Mouse (Mus musculus): ENCODE measurements around the gene Mdga1.

Gene Mdga1

DNA sequence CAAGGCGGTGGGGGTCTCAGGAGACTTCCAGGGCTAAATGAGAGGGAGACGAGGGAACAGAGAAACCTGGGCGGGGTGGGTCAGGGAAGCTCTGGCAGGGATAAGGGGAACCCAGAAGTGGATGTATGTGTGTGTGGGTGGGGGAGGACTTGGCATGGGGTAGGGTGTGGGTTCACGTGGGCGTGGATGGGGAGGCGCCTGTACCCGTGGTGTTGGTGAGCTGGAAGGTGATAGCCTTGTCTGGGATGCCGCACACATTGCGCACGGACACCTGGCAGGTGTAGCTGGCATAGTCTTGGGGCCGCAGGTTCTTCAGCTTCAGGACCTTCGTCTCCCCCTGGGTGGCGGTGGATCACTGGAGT, 120.5 kb downstream of the Mdga1 start:
- CTCF ChIA-PET = no interaction called here

DNA sequence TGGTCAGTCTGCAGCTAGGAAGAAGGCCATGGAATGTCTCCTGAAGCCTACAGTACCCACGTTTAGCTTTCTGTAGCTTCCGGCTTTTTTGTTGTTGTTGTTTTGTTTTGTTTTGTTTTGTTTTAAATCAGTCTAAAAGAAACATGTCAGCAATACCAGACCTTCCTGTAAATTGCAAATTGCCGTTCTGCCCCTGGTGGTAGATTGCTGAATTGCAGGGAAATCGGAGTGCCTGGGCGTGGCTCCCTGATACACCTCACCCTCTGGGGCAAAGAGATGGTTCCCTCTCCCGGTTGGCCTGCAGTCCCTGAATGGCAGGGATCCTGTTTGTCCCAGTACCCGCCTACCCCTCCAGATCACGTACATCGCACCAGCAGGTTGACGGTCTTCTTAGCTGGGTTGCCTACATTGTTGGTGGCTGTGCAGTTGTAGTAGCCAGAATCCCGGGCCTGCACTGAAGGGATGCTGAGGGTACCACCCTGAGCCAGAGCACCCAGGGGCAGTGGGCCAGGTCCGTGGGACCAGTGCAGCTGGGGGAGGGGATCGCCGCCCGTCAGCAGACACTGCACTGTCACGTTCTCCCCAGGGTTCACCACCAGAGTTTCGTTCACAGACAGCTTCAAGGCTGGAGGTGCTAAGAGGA, 121.0 kb downstream of the Mdga1 start:
- CTCF ChIA-PET = no interaction called here

DNA sequence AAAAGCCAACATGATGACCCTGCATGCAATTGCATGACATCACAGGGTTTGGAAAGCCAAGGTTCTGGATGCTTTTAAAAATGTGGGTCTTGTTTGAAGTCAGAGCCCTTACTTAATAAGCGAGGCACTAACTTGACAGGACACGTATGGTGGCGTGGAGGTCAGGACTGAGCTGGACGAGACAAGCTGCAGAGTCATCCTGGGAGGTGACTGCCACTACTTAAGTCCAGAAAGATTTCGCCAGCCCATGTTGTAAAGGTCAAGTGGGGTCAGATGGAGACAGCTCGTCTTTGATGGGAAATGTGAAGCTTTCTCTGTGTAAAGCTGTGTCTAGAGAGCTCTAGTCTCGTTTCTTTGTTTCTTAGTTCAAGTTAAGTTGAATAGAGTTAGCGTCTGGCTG, 122.6 kb downstream of the Mdga1 start:
- CTCF ChIA-PET = no interaction called here

DNA sequence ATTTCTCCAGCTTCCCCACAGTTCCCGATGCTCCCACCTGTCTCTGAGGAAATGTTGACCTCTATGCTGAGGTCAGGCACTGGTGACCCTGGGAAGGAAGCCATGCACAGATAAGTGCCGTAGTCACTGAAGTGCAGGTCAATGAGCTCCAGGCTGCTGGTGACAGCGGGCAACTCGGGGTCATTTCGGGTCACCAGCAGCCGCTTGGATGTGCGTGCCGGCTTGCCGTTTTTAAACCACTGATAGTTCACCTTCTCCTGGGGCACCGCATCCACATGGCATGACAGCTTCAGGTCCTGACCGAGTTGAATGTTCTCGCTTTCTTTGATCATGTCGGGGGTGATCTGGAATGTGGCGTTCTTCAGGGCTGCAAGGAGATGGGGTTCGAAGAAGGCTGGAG, 123.6 kb downstream of the Mdga1 start:
- CTCF ChIA-PET = no interaction called here

DNA sequence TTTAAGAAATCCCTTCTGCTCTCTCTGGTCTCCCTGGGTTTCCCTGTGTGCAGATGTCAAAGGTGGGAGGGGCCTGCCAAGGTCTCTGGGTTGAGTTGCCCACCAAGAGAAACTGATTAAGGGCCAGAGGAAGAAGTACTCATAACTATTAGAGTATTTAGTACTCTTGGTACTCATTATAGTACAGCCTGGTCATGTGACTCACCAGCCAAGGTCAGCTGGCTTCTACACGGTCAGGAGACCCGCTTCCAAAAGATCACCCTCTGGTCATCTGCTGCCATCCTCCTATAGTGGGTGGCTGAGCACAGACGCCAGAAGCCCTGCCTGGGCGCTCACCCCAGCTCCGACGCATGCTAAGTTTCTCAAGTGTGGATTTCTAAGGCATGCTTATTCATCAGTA, 124.9 kb downstream of the Mdga1 start:
- CTCF ChIA-PET = no interaction called here

- CTCF ChIA-PET = interaction anchor here (0.6 kb wide), 1 partner anchor 15 kb away, joined by 4 read pairs; no protein-coding TSS in a partner anchor
Measured at GRCm38 (mm10) chr17:29843419-29844162, 126.3 kb downstream of the Mdga1 start.

DNA sequence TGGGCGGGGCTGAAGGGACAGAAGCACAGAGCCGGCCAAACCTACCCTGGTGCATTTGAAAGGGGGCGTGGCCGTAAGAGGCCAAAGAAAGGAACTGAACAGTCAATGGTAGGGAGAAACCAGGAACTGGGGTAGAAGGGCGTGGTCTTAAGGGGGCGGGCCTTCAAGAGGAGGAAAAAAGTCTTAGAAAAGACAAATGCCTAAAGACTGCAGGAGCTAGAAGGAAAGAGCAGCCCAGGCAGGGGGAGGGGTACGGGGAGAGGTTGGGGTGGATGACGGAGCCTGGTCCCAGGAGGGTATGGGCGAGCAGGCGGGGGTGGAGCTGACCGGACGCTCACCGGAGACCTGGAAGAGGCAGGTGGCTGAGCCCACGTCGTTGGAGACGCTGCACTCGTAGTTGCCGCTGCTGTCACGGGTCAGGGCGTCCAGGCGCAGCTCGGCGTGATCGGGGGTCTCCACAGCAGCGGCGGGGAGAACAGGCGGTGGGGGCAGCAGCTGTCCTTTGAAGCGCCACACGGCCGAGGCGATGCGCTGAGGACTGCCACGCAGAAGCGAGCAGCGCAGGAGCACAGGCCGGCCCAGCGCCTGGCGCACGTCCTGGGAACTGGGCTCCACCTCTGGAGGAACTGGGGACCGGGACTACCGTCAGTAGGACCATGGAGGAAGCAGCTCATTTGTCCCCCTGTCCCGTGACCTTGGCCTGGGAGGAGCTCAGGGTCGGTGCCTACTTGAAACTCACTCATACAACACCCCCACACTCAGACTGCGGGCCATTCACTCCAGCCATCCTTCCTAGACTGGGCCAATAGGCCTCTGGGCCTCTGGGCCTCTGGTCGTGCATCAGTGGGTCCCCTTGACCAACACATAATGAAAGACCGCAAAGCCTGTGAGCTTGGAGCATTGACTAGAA, 127.9 kb downstream of the Mdga1 start:
- CTCF ChIA-PET = no interaction called here

GRCm38 (mm10) chr17:29838029-29838428, 131.9 kb downstream of the Mdga1 start:
- CTCF ChIA-PET = interaction anchor here (0.5 to 0.6 kb wide), 2 partner anchors 775 to 961 kb away, joined by 3 to 7 read pairs; no protein-coding TSS in a partner anchor

GRCm38 (mm10) chr17:29837441-29837840, 132.4 kb downstream of the Mdga1 start:
- CTCF ChIA-PET = interaction anchor here (0.6 kb wide), 1 partner anchor 961 kb away, joined by 7 read pairs; no protein-coding TSS in a partner anchor

DNA sequence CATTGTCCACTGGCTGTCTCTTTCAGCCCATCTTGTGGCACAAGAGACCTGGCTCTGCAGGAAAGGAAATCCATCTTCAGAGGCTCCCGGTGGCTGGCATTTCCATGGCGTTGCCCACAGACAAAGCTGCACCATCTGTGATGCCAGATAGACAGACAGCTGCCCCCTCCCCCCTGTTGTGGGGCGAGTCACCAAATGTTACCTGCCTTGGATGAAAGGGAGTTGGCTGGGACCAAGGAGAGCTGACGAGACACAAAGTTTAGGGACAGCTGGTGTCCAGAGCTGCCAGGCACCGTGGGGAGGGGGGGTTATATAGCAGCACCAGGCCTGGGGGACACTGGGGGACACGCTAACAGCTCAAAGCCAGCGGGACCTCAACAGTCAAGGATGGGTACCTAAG, 135.1 kb downstream of the Mdga1 start:
- CTCF ChIA-PET = no interaction called here

DNA sequence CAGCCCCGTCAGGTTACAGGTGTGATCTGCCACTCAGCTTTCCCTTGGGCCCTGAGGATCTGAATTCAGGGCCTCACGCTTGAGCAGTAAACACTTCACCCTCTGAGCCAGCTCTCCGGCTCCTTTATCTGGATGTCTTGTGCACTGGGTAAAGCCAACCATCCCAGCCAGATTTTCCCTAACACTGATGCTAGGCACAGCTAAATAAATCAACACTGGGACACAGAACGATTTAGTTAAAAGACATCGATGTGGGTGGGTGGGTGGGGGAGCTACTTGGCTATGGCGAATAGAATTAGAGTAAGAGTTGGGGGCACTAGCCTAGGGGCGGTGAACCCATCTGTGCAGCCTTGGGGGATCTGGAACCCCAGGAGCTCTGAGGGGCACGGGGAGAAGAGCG, 135.6 kb downstream of the Mdga1 start:
- CTCF ChIA-PET = no interaction called here

DNA sequence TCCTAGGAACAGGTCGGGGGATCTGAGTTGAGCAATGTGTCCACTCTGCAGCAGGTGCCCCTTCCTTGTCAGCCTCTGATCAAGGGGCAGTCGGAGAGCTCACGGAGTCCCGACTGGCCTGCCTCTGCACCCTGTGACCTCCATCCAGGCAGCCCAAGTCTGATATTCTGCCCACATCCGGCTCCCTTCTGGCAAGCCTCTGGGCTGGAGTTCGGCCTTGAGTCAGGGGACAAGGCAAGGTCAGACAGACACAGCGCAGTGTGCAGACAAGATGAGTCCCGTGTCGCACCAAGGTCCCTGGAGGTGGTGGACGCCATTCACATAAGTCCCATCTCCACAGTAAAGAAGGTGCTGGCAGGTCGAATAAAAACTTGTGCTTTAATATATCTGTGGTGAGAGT, 138.2 kb downstream of the Mdga1 start:
- CTCF ChIA-PET = no interaction called here

GRCm38 (mm10) chr17:29829136-29829535, 140.8 kb downstream of the Mdga1 start:
- CTCF ChIA-PET = interaction anchor here (0.7 kb wide), 1 partner anchor 10 kb away, joined by 5 read pairs; no protein-coding TSS in a partner anchor

- CTCF ChIA-PET = no interaction called here
Measured at GRCm38 (mm10) chr17:29827602-29828001, 142.3 kb downstream of the Mdga1 start.

- CTCF ChIA-PET = no interaction called here
Measured at GRCm38 (mm10) chr17:29824512-29825120, 145.3 kb downstream of the Mdga1 start.

DNA sequence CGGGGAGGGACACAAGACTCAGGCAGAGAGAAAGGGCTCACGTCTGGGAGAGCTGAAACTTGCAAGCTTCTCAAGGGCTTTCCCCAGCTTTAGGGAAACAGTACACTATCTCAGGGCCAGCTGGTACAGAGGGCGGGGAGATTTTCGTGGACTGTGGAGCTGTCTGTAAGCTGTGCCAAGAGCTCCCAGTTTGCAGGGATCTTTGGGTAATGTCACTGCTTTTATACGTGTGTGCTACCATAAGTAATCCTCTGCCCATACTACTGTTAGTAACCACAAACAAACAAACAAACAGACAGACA, 145.7 kb downstream of the Mdga1 start:
- CTCF ChIA-PET = no interaction called here

- CTCF ChIA-PET = no interaction called here
Measured at GRCm38 (mm10) chr17:29823439-29824207, 146.3 kb downstream of the Mdga1 start.

GRCm38 (mm10) chr17:29819608-29820007, 150.3 kb downstream of the Mdga1 start:
- CTCF ChIA-PET = no interaction called here

DNA sequence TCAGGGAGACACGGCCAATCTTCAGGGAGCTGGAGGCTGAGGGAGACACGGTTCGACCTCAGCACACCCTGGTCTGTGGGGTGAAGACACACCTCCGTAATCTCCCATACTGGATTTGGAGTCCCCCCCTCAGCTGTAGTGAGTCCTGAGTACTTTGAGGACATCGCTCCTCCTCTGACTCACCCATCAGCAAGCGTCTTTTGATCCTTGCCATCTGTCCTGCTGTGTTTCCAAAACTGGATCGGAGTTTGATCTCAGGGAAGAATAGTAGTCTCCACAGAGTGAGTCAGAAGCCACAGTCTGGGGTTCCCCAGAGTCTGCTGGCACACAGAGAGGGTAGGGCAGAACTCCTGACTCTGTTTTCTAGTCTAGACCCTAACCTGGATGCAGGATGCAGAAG, 150.9 kb downstream of the Mdga1 start:
- CTCF ChIA-PET = no interaction called here

DNA sequence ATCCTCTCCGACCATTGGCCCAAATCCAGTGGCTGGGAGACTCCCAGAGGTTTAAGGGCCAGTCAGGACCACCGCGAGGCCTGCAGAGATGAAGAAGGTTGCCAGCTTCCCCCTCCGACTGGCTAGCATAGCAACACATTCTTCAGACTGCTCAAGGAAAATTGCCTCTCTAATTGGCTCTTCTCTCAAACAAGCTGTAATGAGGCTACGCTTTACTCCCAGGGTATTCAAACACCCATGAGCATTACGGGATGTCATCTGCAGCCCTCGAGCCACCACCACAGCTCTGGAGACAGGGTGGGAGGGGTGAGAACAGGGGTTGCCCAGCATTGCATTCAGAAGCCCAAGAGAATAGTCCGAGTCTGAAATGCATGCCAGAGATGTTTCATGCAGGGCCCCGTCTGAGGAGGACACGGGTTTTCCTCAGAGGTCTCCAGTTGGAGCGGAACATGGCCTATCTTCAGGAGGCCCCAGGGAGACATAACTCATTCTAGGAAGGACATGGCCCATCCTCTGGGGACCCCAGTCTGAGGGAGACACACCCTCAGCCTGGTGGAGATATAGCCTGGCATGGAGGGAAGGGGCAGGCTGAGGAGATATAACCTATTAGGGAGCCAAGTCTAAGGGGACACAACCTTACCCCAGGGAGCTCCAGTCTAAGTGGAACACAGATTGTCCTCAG, 151.5 kb downstream of the Mdga1 start:
- CTCF ChIA-PET = no interaction called here

DNA sequence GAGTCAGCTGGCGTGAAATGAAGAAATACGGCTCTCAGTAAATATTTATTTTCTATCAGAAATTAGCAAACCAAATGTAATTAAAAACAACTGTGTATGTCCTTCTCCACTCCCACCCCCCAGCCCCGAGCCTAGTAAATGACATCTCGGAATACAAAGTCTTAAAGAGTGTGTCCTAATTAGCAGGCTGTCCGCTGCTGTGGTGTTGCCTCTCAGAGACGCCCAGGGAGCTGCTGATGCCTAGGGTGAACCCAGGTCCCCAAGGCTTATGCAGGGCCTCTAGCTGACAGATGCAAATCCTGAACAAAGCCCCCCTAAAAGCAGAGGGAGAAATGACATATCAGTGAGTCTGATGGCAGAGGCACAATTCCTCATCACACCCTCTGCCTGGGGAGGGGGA, 155.1 kb downstream of the Mdga1 start:
- CTCF ChIA-PET = no interaction called here
